Mouse (Mus musculus): ENCODE data around the gene Myh1. TPM values are rescaled to one million over a fixed set of nuclear protein-coding genes. Genes with fewer than 3 reads are reported as not detected.

Gene Myh1
- total RNA-seq, 1 experiment from 2014 or later, result not detected

GRCm38 (mm10) chr11:67228731-67229130 is 28.9 kb downstream of the Myh1 start:
- ATAC-seq (replicated peaks; ENCODE audit: insufficient number of reproducible peaks, low FRiP score, low TSS enrichment, poor library complexity, severe bottlenecking), result no peak

- ATAC-seq (replicated peaks; ENCODE audit: insufficient number of reproducible peaks, low FRiP score, low TSS enrichment, poor library complexity, severe bottlenecking), result no peak
Measured at GRCm38 (mm10) chr11:67229166-67229565, 29.3 kb downstream of the Myh1 start.

- no peak for ATAC-seq (replicated peaks; ENCODE audit: insufficient number of reproducible peaks, low FRiP score, low TSS enrichment, poor library complexity, severe bottlenecking)
Measured at GRCm38 (mm10) chr11:67229946-67230345, 30.1 kb downstream of the Myh1 start.

GRCm38 (mm10) chr11:67235639-67236358 is 35.9 kb downstream of the Myh1 start:
- no peak for ATAC-seq (replicated peaks; ENCODE audit: insufficient number of reproducible peaks, low FRiP score, low TSS enrichment, poor library complexity, severe bottlenecking)

GRCm38 (mm10) chr11:67236799-67237198 is 36.9 kb downstream of the Myh1 start:
- ATAC-seq (replicated peaks; ENCODE audit: insufficient number of reproducible peaks, low FRiP score, low TSS enrichment, poor library complexity, severe bottlenecking), result no peak

GRCm38 (mm10) chr11:67237481-67238079 is 37.7 kb downstream of the Myh1 start, which contains the start of gene Myh4:
Gene Myh4 (plus strand): TSS chr11:67238029.
- no peak for ATAC-seq (replicated peaks; ENCODE audit: insufficient number of reproducible peaks, low FRiP score, low TSS enrichment, poor library complexity, severe bottlenecking)

- ATAC-seq (replicated peaks; ENCODE audit: insufficient number of reproducible peaks, low FRiP score, low TSS enrichment, poor library complexity, severe bottlenecking), result no peak
Measured at GRCm38 (mm10) chr11:67241051-67241450, 41.2 kb downstream of the Myh1 start.

GRCm38 (mm10) chr11:67253691-67254090 is 53.8 kb downstream of the Myh1 start:
- ATAC-seq (replicated peaks; ENCODE audit: insufficient number of reproducible peaks, low FRiP score, low TSS enrichment, poor library complexity, severe bottlenecking), result no peak

- ATAC-seq (replicated peaks; ENCODE audit: insufficient number of reproducible peaks, low FRiP score, low TSS enrichment, poor library complexity, severe bottlenecking), result no peak
Measured at GRCm38 (mm10) chr11:67257048-67257447, 57.2 kb downstream of the Myh1 start.

GRCm38 (mm10) chr11:67260956-67261355 is 61.1 kb downstream of the Myh1 start:
- no peak for ATAC-seq (replicated peaks; ENCODE audit: insufficient number of reproducible peaks, low FRiP score, low TSS enrichment, poor library complexity, severe bottlenecking)

Other genes starting within 250 kb of the Myh1 start
- gene Tmem238l, start 243.4 kb upstream of the Myh1 start, total RNA-seq (2017), result not detected in 3 replicates
- 1.3 to 4.1 TPM in 2 of 3 replicates, not detected in the other for gene Tmem220, start 174.9 kb upstream of the Myh1 start, total RNA-seq (2017)
- 32.8 to 44.4 TPM (median 35.9 TPM) in 3 replicates for gene Adprm, start 147.5 kb upstream of the Myh1 start, total RNA-seq (2017)
- 13.8 to 17.9 TPM (median 14.6 TPM) in 3 replicates for gene Sco1, start 147.4 kb upstream of the Myh1 start, total RNA-seq (2017)
- not detected in 3 replicates for gene Myh3, start 121.8 kb upstream of the Myh1 start, total RNA-seq (2017)
- not detected in 3 replicates for gene Myh2, start 29.0 kb upstream of the Myh1 start, total RNA-seq (2017)
- gene Myh4, start 38.0 kb downstream of the Myh1 start, total RNA-seq (2017), result not detected in 3 replicates
- gene Myh8, start 77.1 kb downstream of the Myh1 start, total RNA-seq (2017), result not detected in 3 replicates
- not detected in 3 replicates for gene Myh13, start 121.6 kb downstream of the Myh1 start, total RNA-seq (2017)

Measured in monocyte, adult 5-6 weeks (primary cell).